Mouse (Mus musculus) MEL (cell line): Measurements from ENCODE around the gene Myo18a. TPM values are rescaled to one million over a fixed set of nuclear protein-coding genes. Genes with fewer than 3 reads are reported as not detected.

Experiments
- DNase-seq: peaks from one replicate; pipeline ENCODE4 v3.0.0; 2011; ENCODE audit warnings: low read depth, low spot score
- H3K27ac ChIP-seq: 2 replicates; pipeline ENCODE4 v1.5.1; 2012; ENCODE audit warnings: low read depth, mild to moderate bottlenecking, control low read depth, low read length, moderate library complexity; ENCODE audit not compliant: control insufficient read depth
- H3K27me3 ChIP-seq, 2 experiments: fragments of 150-350 bp in 1 of 2; sonication (generic) in 1 of 2; 2 replicates each; pipeline ENCODE4 v1.6.1; 2012; ENCODE audit warnings: low read length in 2 of 2, mild to moderate bottlenecking in 2 of 2, improper control_type of control experiment in 1 of 2, moderate library complexity in 1 of 2; ENCODE audit not compliant: insufficient read depth in 2 of 2, control insufficient read depth in 1 of 2
- H3K36me3 ChIP-seq, 2 experiments: 2 replicates each; pipeline ENCODE4 v1.6.1; 2012 to 2014; ENCODE audit warnings: low read length in 2 of 2, improper control_type of control experiment in 1 of 2, inconsistent platforms in 1 of 2, mild to moderate bottlenecking in 1 of 2; ENCODE audit not compliant: insufficient read depth in 2 of 2, control insufficient read depth in 1 of 2
- H3K4me1 ChIP-seq, 2 experiments: fragments of 150-350 bp in 1 of 2; sonication (generic) in 1 of 2; 2 replicates each; pipeline ENCODE4 v1.6.1; 2012; ENCODE audit warnings: low read length in 2 of 2, improper control_type of control experiment in 1 of 2, mild to moderate bottlenecking in 1 of 2; ENCODE audit not compliant: insufficient read depth in 2 of 2, control insufficient read depth in 1 of 2
- H3K4me3 ChIP-seq, 2 experiments: fragments of 150-350 bp in 1 of 2; sonication (generic) in 1 of 2; 2 replicates each; pipeline ENCODE4 v1.5.1; 2012; ENCODE audit warnings: low read depth in 2 of 2, low read length in 2 of 2, mild to moderate bottlenecking in 2 of 2, moderate library complexity in 2 of 2, control low read depth in 1 of 2, improper control_type of control experiment in 1 of 2; ENCODE audit not compliant: control insufficient read depth in 1 of 2, insufficient read depth in 1 of 2
- H3K79me2 ChIP-seq: 2 replicates; pipeline ENCODE4 v1.6.1; 2012; ENCODE audit warnings: mild to moderate bottlenecking, low read length, moderate library complexity; ENCODE audit not compliant: control insufficient read depth, poor library complexity, insufficient read depth
- H3K9ac ChIP-seq: 2 replicates; pipeline ENCODE4 v1.6.1; 2012; ENCODE audit warnings: low read depth, mild to moderate bottlenecking, control low read depth, low read length, moderate library complexity; ENCODE audit not compliant: control insufficient read depth, poor library complexity, severe bottlenecking
- H3K9me3 ChIP-seq: fragments of 150-350 bp; sonication (generic); replicated peaks from 2 replicates; pipeline ENCODE4 v1.6.1; 2012; ENCODE audit warnings: mild to moderate bottlenecking, low read length, improper control_type of control experiment, moderate library complexity; ENCODE audit not compliant: insufficient read depth
- BHLHE40 ChIP-seq: IDR thresholded peaks from 2 replicates; pipeline ENCODE4 v1.6.1; 2012; ENCODE audit warnings: low read depth, mild to moderate bottlenecking, inconsistent platforms, low read length, improper control_type of control experiment, borderline replicate concordance
- CHD1 ChIP-seq: IDR thresholded peaks from 2 replicates; pipeline ENCODE4 v1.6.1; 2012; ENCODE audit warnings: low read depth, mild to moderate bottlenecking, inconsistent platforms, low read length, improper control_type of control experiment
- CHD2 ChIP-seq: IDR thresholded peaks from 2 replicates; pipeline ENCODE4 v1.6.1; 2011; ENCODE audit warnings: low read length, improper control_type of control experiment
- ELF1 ChIP-seq: IDR thresholded peaks from 2 replicates; pipeline ENCODE4 v1.6.1; 2014; ENCODE audit warnings: low read depth, mild to moderate bottlenecking, inconsistent platforms, low read length, improper control_type of control experiment, moderate library complexity
- EP300 ChIP-seq, 2 experiments: IDR thresholded peaks; 2 replicates each; pipeline ENCODE4 v1.6.1; 2011; ENCODE audit warnings: improper control_type of control experiment in 2 of 2, low read length in 2 of 2, low read depth in 1 of 2, mild to moderate bottlenecking in 1 of 2
- JUND ChIP-seq: IDR thresholded peaks from 2 replicates; pipeline ENCODE4 v1.6.1; 2011; ENCODE audit warnings: low read depth, mild to moderate bottlenecking, improper control_type of control experiment, low read length
- MAX ChIP-seq: IDR thresholded peaks from 2 replicates; pipeline ENCODE4 v1.6.1; 2011; ENCODE audit warnings: low read length, improper control_type of control experiment
- MEF2A ChIP-seq: IDR thresholded peaks from 2 replicates; pipeline ENCODE4 v1.6.1; 2014; ENCODE audit warnings: low read depth, mild to moderate bottlenecking, inconsistent platforms, low read length, improper control_type of control experiment; ENCODE audit not compliant: poor library complexity, insufficient replicate concordance, severe bottlenecking; ENCODE audit errors: extremely low read depth
- MXI1 ChIP-seq: IDR thresholded peaks from 2 replicates; pipeline ENCODE4 v1.6.1; 2011; ENCODE audit warnings: mild to moderate bottlenecking, low read depth, low read length, improper control_type of control experiment
- MYB ChIP-seq: IDR thresholded peaks from 2 replicates; pipeline ENCODE4 v1.6.1; 2011; ENCODE audit warnings: mild to moderate bottlenecking, low read depth, low read length, improper control_type of control experiment
- NELFE ChIP-seq: IDR thresholded peaks from 2 replicates; pipeline ENCODE4 v1.6.1; 2011; ENCODE audit warnings: low read depth, low read length, improper control_type of control experiment
- POLR2A ChIP-seq, 2 experiments: IDR thresholded peaks; 2 replicates each; pipeline ENCODE4 v1.6.1; 2011 to 2012; ENCODE audit warnings: low read length in 2 of 2, mild to moderate bottlenecking in 2 of 2, control low read depth in 1 of 2, improper control_type of control experiment in 1 of 2, low read depth in 1 of 2, moderate library complexity in 1 of 2; ENCODE audit not compliant: control insufficient read depth in 1 of 2, insufficient read depth in 1 of 2, poor library complexity in 1 of 2
- POLR2AphosphoS2 ChIP-seq: IDR thresholded peaks from 2 replicates; pipeline ENCODE4 v1.6.1; 2011; ENCODE audit warnings: low read length, improper control_type of control experiment
- POLR2AphosphoS5 ChIP-seq: IDR thresholded peaks from 2 replicates; pipeline ENCODE4 v1.6.1; 2012; ENCODE audit warnings: low read depth, borderline replicate concordance, mild to moderate bottlenecking, inconsistent platforms, low read length, moderate library complexity, mixed read lengths
- RAD21 ChIP-seq: IDR thresholded peaks from 2 replicates; pipeline ENCODE4 v1.6.1; 2011; ENCODE audit warnings: mild to moderate bottlenecking, low read depth, low read length, improper control_type of control experiment
- RCOR1 ChIP-seq: IDR thresholded peaks from 2 replicates; pipeline ENCODE4 v1.6.1; 2012; ENCODE audit warnings: low read depth, mild to moderate bottlenecking, inconsistent platforms, low read length, improper control_type of control experiment
- TCF12 ChIP-seq: IDR thresholded peaks from 2 replicates; pipeline ENCODE4 v1.6.1; 2014; ENCODE audit warnings: low read depth, mild to moderate bottlenecking, inconsistent platforms, low read length, improper control_type of control experiment, moderate library complexity
- USF2 ChIP-seq, 2 experiments: IDR thresholded peaks; 2 replicates each; pipeline ENCODE4 v1.6.1; 2011 to 2012; ENCODE audit warnings: improper control_type of control experiment in 2 of 2, low read length in 2 of 2, borderline replicate concordance in 1 of 2, inconsistent platforms in 1 of 2, low read depth in 1 of 2, mild to moderate bottlenecking in 1 of 2; ENCODE audit not compliant: insufficient read depth in 1 of 2
- ZKSCAN1 ChIP-seq: IDR thresholded peaks from 2 replicates; pipeline ENCODE4 v1.6.1; 2012; ENCODE audit warnings: low read depth, mild to moderate bottlenecking, inconsistent platforms, low read length, improper control_type of control experiment, moderate library complexity
- ZMIZ1 ChIP-seq: IDR thresholded peaks from 2 replicates; pipeline ENCODE4 v1.6.1; 2012; ENCODE audit warnings: low read depth, mild to moderate bottlenecking, inconsistent platforms, low read length, improper control_type of control experiment, moderate library complexity
- ZNF384 ChIP-seq: IDR thresholded peaks from 2 replicates; pipeline ENCODE4 v1.6.1; 2012; ENCODE audit warnings: low read depth, mild to moderate bottlenecking, inconsistent platforms, low read length, improper control_type of control experiment
- polyA plus RNA-seq, 2 experiments: library from polyadenylated mRNA; stranded (reverse) in 1 of 2; unstranded in 1 of 2; fragments of >175 nt in 1 of 2; fragments of >200 nt in 1 of 2; gene quantifications; 2 replicates each; pipeline versions ENCODE4 v1.2.1 to v1.2.4; 2012; ENCODE audit warnings: low replicate concordance in 2 of 2, low read depth in 1 of 2; ENCODE audit not compliant: insufficient read length in 2 of 2, insufficient read depth in 1 of 2, missing spikeins in 1 of 2
- total RNA-seq: library from RNA; depleted of rRNA; stranded (reverse); fragments of 300-350 nt; gene quantifications from 2 replicates; pipeline ENCODE4 v1.2.3, GENCODE M21; 2012

Myo18a gene
- total and polyA plus RNA-seq, 3 experiments: 13.1 to 18.0 TPM; not detected in 1

DNA sequence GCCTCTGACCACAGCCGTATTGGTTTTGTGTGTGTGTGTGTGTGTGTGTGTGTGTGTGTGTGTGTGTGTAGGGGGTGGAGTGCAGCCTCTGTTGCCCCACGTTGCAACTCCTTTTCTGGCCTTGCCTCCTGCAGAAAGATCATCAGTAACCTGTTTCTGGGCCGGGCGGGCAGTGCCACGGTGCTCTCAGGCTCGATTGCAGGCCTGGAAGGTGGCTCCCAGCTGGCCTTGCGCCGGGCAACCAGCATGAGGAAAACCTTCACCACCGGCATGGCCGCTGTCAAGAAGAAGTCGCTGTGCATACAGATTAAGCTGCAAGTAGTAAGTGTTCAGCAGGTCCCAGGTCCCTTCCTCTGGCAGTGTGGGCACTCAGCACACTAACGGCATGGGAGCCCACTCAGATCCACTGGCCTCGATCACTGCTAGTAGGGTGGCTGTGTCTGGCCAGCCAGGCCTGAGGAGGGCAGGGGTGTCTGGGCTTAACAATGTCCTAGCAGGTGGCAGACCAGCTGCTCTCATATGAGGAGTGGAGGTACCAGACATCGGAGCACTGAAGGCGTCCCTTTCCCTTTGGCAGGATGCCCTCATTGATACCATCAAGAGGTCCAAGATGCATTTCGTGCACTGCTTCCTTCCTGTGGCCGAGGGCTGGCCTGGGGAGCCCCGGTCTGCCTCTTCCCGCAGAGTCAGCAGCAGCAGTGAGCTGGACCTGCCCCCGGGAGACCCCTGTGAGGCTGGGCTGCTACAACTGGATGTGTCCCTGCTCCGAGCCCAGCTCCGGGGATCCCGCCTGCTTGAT lies 66.2 kb downstream of the Myo18a start:
- Histone ChIP-seq H3K4me3 (no peak overlapping the region), H3K27ac (no peak overlapping the region), H3K9ac (no peak overlapping the region), H3K9me3 (no peaks in the 10 kb centered on the region), H3K27me3 (no peaks in the 10 kb centered on the region), H3K79me2 (no peaks in the 10 kb centered on the region), H3K36me3 (no peaks in the 10 kb centered on the region), H3K4me1 (no peaks in the 10 kb centered on the region)
- TF ChIP-seq NELFE (no peak), BHLHE40 (no peak), POLR2AphosphoS5 (no peak), MEF2A (no peak), ZKSCAN1 (no peak), ZMIZ1 (no peak)
- DNase-seq: no peak

DNA sequence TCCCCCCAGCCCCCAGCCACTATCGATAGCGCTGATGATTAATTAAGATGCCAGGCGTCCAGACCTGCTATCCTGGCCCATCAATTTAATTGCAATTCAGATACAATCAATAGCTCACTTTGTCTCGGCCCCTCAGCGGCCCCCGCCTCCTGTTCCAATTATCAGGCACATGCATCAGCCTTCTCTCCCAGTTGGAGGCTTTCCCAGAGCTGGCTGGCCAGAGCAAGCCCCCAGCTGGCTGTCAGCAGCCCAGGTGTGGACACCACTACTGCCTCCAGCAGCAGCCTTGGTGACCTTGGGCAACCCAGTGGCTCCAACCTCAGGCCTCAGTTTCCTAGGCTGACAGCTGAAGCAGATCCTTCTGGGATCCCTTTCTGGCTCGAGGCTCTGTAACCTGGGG lies 67.8 kb downstream of the Myo18a start:
- no peaks in the 10 kb centered on the region for H3K79me2 ChIP-seq
- H3K27ac ChIP-seq: no peak overlapping the region
- no peaks in the 10 kb centered on the region for H3K4me1 ChIP-seq
- no peak overlapping the region for H3K9ac ChIP-seq
- no peaks in the 10 kb centered on the region for H3K9me3 ChIP-seq
- no peaks in the 10 kb centered on the region for H3K27me3 ChIP-seq
- no peak for DNase-seq
- H3K4me3 ChIP-seq: no peak overlapping the region
- no peaks in the 10 kb centered on the region for H3K36me3 ChIP-seq
- TF ChIP-seq MAX: no peak
- TF ChIP-seq ZNF384: no peak
- TF ChIP-seq CHD1: no peak
- no peak for TF ChIP-seq MEF2A
- TF ChIP-seq TCF12: no peak
- no peak for TF ChIP-seq NELFE
- no peak for TF ChIP-seq POLR2AphosphoS2
- TF ChIP-seq ELF1: no peak
- TF ChIP-seq RAD21: no peak
- no peak for TF ChIP-seq CHD2
- TF ChIP-seq MXI1: no peak
- no peak for TF ChIP-seq POLR2A (IDR thresholded peaks at IDR 0.05; ENCODE audit: control insufficient read depth in 1 of 2, insufficient read depth in 1 of 2, low read depth in 1 of 2, low read length in 2 of 2, poor library complexity in 1 of 2)
- no peak for TF ChIP-seq USF2 (IDR thresholded peaks at IDR 0.05; ENCODE audit: borderline replicate concordance in 1 of 2, insufficient read depth in 1 of 2, low read depth in 1 of 2, low read length in 2 of 2)
- TF ChIP-seq RCOR1: no peak
- TF ChIP-seq EP300 (IDR thresholded peaks at IDR 0.05; ENCODE audit: low read depth in 1 of 2, low read length in 2 of 2): no peak
- TF ChIP-seq JUND: no peak
- no peak for TF ChIP-seq MYB
- no peak for TF ChIP-seq ZMIZ1
